Mouse (Mus musculus) T-cell, adult 66 days (primary cell): Measurements from ENCODE around the gene 1700067P10Rik. TPM values are rescaled to one million over a fixed set of nuclear protein-coding genes. Genes with fewer than 3 reads are reported as not detected.

ENCODE experiments used
- total RNA-seq, 2 experiments: library from RNA; stranded (reverse); gene quantifications; 3 replicates in 1 of 2; 4 replicates in 1 of 2; pipeline ENCODE4 v1.2.4; 2023

The 1700067P10Rik gene
- total RNA-seq, result not detected

GRCm38 (mm10) chr17:48089019-48089418 lies at the start of gene 1700067P10Rik:
Gene 1700067P10Rik, plus strand, starts transcription at chr17:48089319.

Other genes with a start within 250 kb of the 1700067P10Rik start
- 10 to 100 TPM; 71.4 to 72.8 TPM for gene Foxp4, start 164.7 kb upstream of the 1700067P10Rik start, total RNA-seq
- not detected for gene 1700122O11Rik, start 51.0 kb upstream of the 1700067P10Rik start, total RNA-seq
- gene 9830107B12Rik, start 56.9 kb downstream of the 1700067P10Rik start, total RNA-seq, result not detected
- under 1 TPM in 1 of 2 experiments, not detected in 1; 0.79 TPM for gene A530064D06Rik, start 78.0 kb downstream of the 1700067P10Rik start, total RNA-seq
- under 1 TPM in 1 of 2 experiments, not detected in 1; 0.23 TPM for gene Trem1, start 143.4 kb downstream of the 1700067P10Rik start, total RNA-seq
- gene Trem3, start 158.5 kb downstream of the 1700067P10Rik start, total RNA-seq, result not detected
- 1 to 10 TPM; 1.7 to 3.4 TPM for gene Treml4, start 175.0 kb downstream of the 1700067P10Rik start, total RNA-seq
- gene Treml2, start 210.2 kb downstream of the 1700067P10Rik start, total RNA-seq, result 10 to 100 TPM; 80.4 to 94.4 TPM
- 1 to 10 TPM; 6.5 to 7.4 TPM for gene B430306N03Rik, start 226.8 kb downstream of the 1700067P10Rik start, total RNA-seq